Mouse (Mus musculus): ENCODE data around the gene Slc7a7. TPM values are rescaled to one million over a fixed set of nuclear protein-coding genes. Genes with fewer than 3 reads are reported as not detected.

Slc7a7 gene
- polyA plus RNA-seq, 1 experiment from 2014 or later = 6.2 TPM

DNA sequence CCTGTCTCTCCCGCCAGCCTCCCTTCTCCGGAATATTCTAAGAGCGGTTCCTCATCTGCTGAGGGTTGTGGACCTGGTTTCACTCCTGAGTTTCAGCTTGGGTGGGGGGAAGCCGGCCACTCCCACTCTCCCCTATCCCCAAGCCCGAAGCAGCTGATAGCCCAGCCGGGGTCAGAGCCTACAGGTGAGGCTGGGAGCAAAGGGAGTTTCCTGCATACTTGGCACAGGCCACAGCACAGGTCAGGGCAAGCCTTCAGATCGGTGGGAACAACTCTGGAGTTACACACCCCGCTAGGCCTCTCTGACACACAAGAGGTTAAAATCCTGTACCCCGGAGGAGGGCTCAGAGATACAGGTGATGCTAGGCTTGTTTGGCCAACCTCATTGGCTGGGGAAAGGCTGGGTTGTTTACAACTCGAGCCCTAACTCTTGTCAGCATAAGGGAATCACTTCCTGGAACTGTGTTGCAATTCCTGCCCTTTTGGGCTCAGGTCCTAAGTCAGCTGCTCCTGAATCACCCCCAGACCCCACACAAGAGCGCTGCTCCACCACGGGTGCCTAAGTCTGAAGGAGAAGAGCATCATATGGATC lies 16.5 kb upstream of the Slc7a7 start:
- 69% methylated on average over 12 of the region's 12 CpGs for WGBS

DNA sequence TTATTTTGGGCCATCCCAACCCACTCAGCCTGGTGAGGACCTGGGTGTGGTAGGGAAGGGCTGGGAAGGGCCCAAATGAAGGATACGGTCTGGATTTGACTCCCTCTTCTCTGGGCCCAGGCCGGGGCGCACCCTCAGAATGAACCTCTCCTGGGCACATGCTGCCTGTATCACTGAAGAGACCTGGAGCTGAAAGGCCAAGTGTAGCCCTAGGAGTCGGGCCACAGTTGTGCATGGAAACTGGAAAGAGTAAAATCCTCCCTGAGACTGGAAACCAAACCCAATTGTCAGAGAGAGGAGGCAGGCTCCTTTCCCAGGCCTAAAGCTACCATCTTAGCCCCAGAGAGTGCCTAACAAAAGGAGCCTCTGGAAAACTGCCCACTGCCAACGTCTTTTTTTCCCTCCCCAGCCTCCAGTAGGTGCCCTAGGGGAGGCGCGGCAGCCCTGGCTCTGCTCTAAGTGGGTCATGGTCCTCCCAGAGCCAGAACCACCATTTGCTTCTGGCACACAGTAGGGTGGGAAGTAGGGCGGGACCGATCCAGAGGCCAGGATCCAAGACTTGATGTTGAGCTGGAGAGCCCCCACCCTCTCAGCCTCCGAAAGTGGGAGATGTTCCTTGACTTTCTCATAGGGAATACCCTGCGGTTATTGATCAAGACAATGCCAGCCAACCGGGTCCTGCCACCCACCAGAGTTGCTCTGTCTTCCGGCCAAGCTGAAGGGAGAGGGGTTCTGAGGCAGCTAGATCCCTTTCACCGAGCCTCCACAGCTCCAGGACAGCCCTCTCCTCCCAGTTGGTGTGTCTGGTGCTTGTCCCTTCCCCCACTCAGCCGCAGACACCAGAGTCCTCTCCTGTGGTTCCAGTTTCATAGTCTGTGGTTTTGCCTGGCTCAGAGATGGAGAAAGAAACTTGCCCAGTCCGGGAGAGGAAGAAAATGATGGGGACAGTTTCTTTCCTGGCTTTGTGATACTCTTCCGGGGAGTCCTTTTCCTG lies 15.6 kb upstream of the Slc7a7 start:
- peaks cover 10% of the 10 kb centered on the region; the same call in 1 of the 2 replicates for H3K4me1 ChIP-seq (replicated peaks; ENCODE audit: control insufficient read depth, insufficient read depth, low read length)
- peaks cover 13% of the 10 kb centered on the region; the same call in 1 of the 2 replicates for H3K36me3 ChIP-seq (replicated peaks; ENCODE audit: control insufficient read depth, insufficient read depth)
- ATAC-seq (ENCODE audit: low FRiP score) (peak; percentile 25; the same call in 1 of the 2 replicates), DNase-seq (ENCODE audit: low spot score) (no peak)
- peak overlapping the region; percentile 84 for H3K27ac ChIP-seq
- WGBS = 44% methylated on average over 17 of the region's 17 CpGs
- H3K4me3 ChIP-seq (replicated peaks; ENCODE audit: low read length) = peak overlapping the region; percentile 51
- H3K9me3 ChIP-seq (ENCODE audit: control insufficient read depth, low read length) = no peaks in the 10 kb centered on the region
- H3K4me2 ChIP-seq (replicated peaks) = peak overlapping the region; percentile 60
- peak overlapping the region; percentile 81 for H3K9ac ChIP-seq
- H3K27me3 ChIP-seq (ENCODE audit: control insufficient read depth, insufficient read depth, low read length) = peaks cover 9% of the 10 kb centered on the region

More for the DNA sequence above, 16.5 kb upstream of the Slc7a7 start:
- H3K9me3 ChIP-seq (ENCODE audit: control insufficient read depth, low read length) = no peaks in the 10 kb centered on the region
- DNase-seq (ENCODE audit: low spot score) = no peak
- H3K4me3 ChIP-seq (replicated peaks; ENCODE audit: low read length) = no peak overlapping the region; the same call in 1 of the 2 replicates
- no peak overlapping the region for H3K27ac ChIP-seq
- H3K9ac ChIP-seq = no peak overlapping the region
- ATAC-seq (ENCODE audit: low FRiP score) = no peak
- peaks cover 9% of the 10 kb centered on the region; the same call in 1 of the 2 replicates for H3K36me3 ChIP-seq (replicated peaks; ENCODE audit: control insufficient read depth, insufficient read depth)
- H3K4me2 ChIP-seq (replicated peaks) = peak overlapping the region; percentile 60
- H3K27me3 ChIP-seq (ENCODE audit: control insufficient read depth, insufficient read depth, low read length) = peaks cover 9% of the 10 kb centered on the region
- H3K4me1 ChIP-seq (replicated peaks; ENCODE audit: control insufficient read depth, insufficient read depth, low read length) = peaks cover 10% of the 10 kb centered on the region; the same call in 1 of the 2 replicates

DNA sequence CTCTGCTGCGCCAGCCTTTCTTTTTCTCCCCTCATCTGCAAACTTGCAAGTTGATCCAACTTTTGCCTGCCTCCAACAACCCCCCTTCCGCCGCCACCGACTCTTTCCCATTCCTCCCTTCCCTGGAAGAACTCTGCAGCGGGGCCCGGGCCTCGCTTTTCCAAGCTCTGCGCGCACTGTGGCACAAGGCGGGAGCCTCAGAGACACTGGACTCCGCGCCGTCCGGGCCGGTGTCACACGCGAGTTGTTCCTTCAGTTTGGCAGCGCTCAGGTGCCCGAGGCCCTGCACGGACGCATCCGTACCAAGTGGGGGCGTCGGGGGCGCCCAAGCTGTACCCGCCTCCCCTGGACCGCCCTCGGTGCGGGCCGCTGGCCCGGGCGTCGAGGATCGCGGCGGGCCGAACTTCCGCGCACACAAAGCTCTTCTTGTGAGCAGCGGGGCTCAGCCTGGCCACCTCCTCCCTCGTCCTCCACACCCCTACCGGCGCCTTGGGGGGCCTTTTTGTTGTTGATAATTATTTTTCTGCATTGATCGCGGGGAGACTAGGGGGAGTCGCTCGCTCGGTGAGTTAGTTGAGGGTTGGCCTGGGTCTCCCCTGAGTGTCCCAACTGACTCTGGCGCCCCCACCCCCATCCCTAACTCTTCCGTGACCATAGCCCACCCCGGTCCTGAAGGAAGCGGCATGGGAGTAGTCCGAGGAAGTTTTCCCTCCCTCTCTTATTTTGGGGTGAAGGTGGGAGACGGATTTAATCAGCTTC lies 14.7 kb upstream of the Slc7a7 start:
- peaks cover 13% of the 10 kb centered on the region; the same call in 1 of the 2 replicates for H3K36me3 ChIP-seq (replicated peaks; ENCODE audit: control insufficient read depth, insufficient read depth)
- WGBS = 2% methylated on average over 54 of the region's 54 CpGs
- peak overlapping the region; percentile 81 for H3K9ac ChIP-seq
- H3K27ac ChIP-seq = peak overlapping the region; percentile 84
- peaks cover 17% of the 10 kb centered on the region; the same call in 1 of the 2 replicates for H3K4me1 ChIP-seq (replicated peaks; ENCODE audit: control insufficient read depth, insufficient read depth, low read length)
- peak overlapping the region; percentile 51 for H3K4me3 ChIP-seq (replicated peaks; ENCODE audit: low read length)
- peaks cover 9% of the 10 kb centered on the region for H3K27me3 ChIP-seq (ENCODE audit: control insufficient read depth, insufficient read depth, low read length)
- H3K9me3 ChIP-seq (ENCODE audit: control insufficient read depth, low read length) = no peaks in the 10 kb centered on the region
- DNase-seq (ENCODE audit: low spot score) (no peak), ATAC-seq (ENCODE audit: low FRiP score) (0 out of 2 replicates have a peak, but pooled peaks have one; percentile 12)
- H3K4me2 ChIP-seq (replicated peaks) = peak overlapping the region; percentile 60

DNA sequence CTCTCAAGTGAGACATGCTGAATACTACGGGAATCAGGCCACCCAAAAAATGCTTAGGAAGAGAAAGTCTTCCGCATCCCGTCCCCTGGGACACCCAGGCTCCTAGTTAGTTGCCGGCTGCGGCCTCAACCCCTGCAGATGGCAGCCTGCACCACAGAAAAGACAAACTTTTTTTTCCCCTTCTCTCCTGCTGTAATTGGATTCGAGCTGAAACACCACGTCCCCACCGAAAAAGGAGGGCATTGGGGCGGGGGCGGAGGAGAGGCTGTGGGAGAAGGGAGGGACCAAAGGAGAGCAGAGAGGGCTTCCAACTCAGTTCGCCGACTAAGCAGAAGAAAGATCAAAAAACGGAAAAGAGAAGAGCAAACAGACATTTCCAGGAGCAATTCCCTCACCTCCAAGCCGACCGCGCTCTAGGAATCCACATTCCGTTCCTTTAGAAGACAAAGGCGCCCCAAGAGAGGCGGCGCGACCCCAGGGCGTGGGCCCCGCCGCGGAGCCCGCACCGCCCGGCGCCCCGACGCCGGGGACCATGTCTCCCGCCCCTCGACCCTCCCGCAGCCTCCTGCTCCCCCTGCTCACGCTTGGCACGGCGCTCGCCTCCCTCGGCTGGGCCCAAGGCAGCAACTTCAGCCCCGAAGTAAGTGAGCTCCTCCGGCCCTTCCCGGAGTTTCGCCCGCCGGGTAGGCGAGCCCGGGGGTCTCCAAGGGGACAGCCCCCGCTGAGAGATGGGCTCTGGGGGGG lies 13.9 kb upstream of the Slc7a7 start, which contains the start of gene Mmp14:
Gene Mmp14 (plus strand): TSS at position 279 of the 744 bp plus-strand sequence.
- H3K4me1 ChIP-seq (replicated peaks; ENCODE audit: control insufficient read depth, insufficient read depth, low read length) = peaks cover 18% of the 10 kb centered on the region; the same call in 1 of the 2 replicates
- ATAC-seq (ENCODE audit: low FRiP score) = peak; percentile 57
- WGBS = under 1% methylated on average over 45 of the region's 49 CpGs

GRCm38 (mm10) chr14:54430406-54431145 lies 13.0 kb upstream of the Slc7a7 start:
- Histone ChIP-seq H3K36me3 (replicated peaks; ENCODE audit: control insufficient read depth, insufficient read depth) (peaks cover 13% of the 10 kb centered on the region; the same call in 1 of the 2 replicates), H3K27me3 (ENCODE audit: control insufficient read depth, insufficient read depth, low read length) (peaks cover 9% of the 10 kb centered on the region), H3K9me3 (ENCODE audit: control insufficient read depth, low read length) (no peaks in the 10 kb centered on the region), H3K27ac (peak overlapping the region; percentile 84), H3K9ac (peak overlapping the region; percentile 81), H3K4me2 (replicated peaks) (peak overlapping the region; percentile 60), H3K4me3 (replicated peaks; ENCODE audit: low read length) (peak overlapping the region; percentile 51), H3K4me1 (replicated peaks; ENCODE audit: control insufficient read depth, insufficient read depth, low read length) (peaks cover 24% of the 10 kb centered on the region)
- no peak for DNase-seq (ENCODE audit: low spot score)
- no peak for ATAC-seq (ENCODE audit: low FRiP score)
- WGBS = 1% methylated on average over 18 of the region's 18 CpGs

More for the DNA sequence above, 13.9 kb upstream of the Slc7a7 start, which contains the start of gene Mmp14:
- Histone ChIP-seq H3K4me3 (replicated peaks; ENCODE audit: low read length) (peak within 1 kb of the TSS; percentile 51), H3K4me2 (replicated peaks) (peak within 1 kb of the TSS; percentile 60), H3K9me3 (ENCODE audit: control insufficient read depth, low read length) (no peaks in the 10 kb centered on the region), H3K27me3 (ENCODE audit: control insufficient read depth, insufficient read depth, low read length) (peaks cover 9% of the 10 kb centered on the region), H3K9ac (peak within 1 kb of the TSS; percentile 81), H3K27ac (peak within 1 kb of the TSS; percentile 84), H3K36me3 (replicated peaks; ENCODE audit: control insufficient read depth, insufficient read depth) (peaks cover 13% of the 10 kb centered on the region; the same call in 1 of the 2 replicates)
- DNase-seq (ENCODE audit: low spot score) = peak; percentile 60

GRCm38 (mm10) chr14:54429332-54430093 lies 11.9 kb upstream of the Slc7a7 start:
- ATAC-seq (ENCODE audit: low FRiP score) (no peak), DNase-seq (ENCODE audit: low spot score) (no peak)
- Histone ChIP-seq H3K27ac (peak overlapping the region; percentile 84; the same call in 1 of the 2 replicates), H3K4me1 (replicated peaks; ENCODE audit: control insufficient read depth, insufficient read depth, low read length) (peaks cover 24% of the 10 kb centered on the region), H3K4me3 (replicated peaks; ENCODE audit: low read length) (no peak overlapping the region), H3K27me3 (ENCODE audit: control insufficient read depth, insufficient read depth, low read length) (peaks cover 9% of the 10 kb centered on the region), H3K9me3 (ENCODE audit: control insufficient read depth, low read length) (no peaks in the 10 kb centered on the region), H3K9ac (peak overlapping the region; percentile 81), H3K36me3 (replicated peaks; ENCODE audit: control insufficient read depth, insufficient read depth) (peaks cover 13% of the 10 kb centered on the region; the same call in 1 of the 2 replicates), H3K4me2 (replicated peaks) (peak overlapping the region; percentile 60)
- WGBS = 56% methylated on average over 7 of the region's 7 CpGs

DNA sequence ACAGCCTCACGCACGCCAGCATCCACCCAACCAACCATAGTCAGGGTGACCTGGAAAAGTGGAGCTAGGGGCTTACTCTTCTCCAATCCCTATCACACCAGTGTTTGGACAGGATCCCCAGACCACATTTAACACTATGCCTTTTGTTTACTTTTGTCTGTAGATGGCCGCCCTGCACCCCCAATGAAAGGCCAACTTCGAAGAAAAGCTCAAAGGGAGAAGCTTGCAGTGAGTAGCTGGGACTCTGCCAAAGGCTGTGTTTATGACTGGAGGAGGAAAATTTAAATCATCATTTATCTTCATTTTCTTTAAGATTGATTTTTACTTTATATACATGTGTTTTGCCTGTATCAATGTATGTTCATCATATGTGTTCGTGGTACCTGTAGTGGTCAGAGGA lies 10.8 kb upstream of the Slc7a7 start:
- H3K36me3 ChIP-seq (replicated peaks; ENCODE audit: control insufficient read depth, insufficient read depth) = peaks cover 13% of the 10 kb centered on the region; the same call in 1 of the 2 replicates
- 94% methylated on average over 5 of the region's 5 CpGs for WGBS
- H3K9me3 ChIP-seq (ENCODE audit: control insufficient read depth, low read length) = no peaks in the 10 kb centered on the region
- H3K4me2 ChIP-seq (replicated peaks) = no peak overlapping the region
- peaks cover 9% of the 10 kb centered on the region for H3K27me3 ChIP-seq (ENCODE audit: control insufficient read depth, insufficient read depth, low read length)
- ATAC-seq (ENCODE audit: low FRiP score) (no peak), DNase-seq (ENCODE audit: low spot score) (no peak)
- no peak overlapping the region for H3K27ac ChIP-seq
- H3K4me1 ChIP-seq (replicated peaks; ENCODE audit: control insufficient read depth, insufficient read depth, low read length) = peaks cover 21% of the 10 kb centered on the region
- no peak overlapping the region for H3K4me3 ChIP-seq (replicated peaks; ENCODE audit: low read length)
- H3K9ac ChIP-seq = no peak overlapping the region
